Mouse (Mus musculus): ENCODE results near the gene Pdzd2. TPM values are rescaled to one million over a fixed set of nuclear protein-coding genes. Genes with fewer than 3 reads are reported as not detected.

The Pdzd2 gene
- polyA plus RNA-seq, 1 experiment from 2014 or later: 114 TPM

- Histone ChIP-seq H3K9ac (replicated peaks; ENCODE audit: low read depth) (no peak overlapping the region), H3K4me1 (ENCODE audit: insufficient read depth, low read depth, low read length) (peaks cover 3% of the 10 kb centered on the region; the same call in 1 of the 2 replicates), H3K4me3 (ENCODE audit: low read depth, low read length) (no peak overlapping the region), H3K4me2 (replicated peaks; ENCODE audit: low read depth, low read length) (no peak overlapping the region), H3K27ac (ENCODE audit: low read length) (no peak overlapping the region), H3K27me3 (replicated peaks; ENCODE audit: insufficient read depth, low read length) (no peaks in the 10 kb centered on the region), H3K9me3 (ENCODE audit: low read length) (no peaks in the 10 kb centered on the region), H3K36me3 (ENCODE audit: insufficient read depth, low read length) (no peaks in the 10 kb centered on the region)
- WGBS: 43% methylated on average over 10 of the region's 10 CpGs
- TF ChIP-seq EP300 (IDR thresholded peaks at IDR 0.05) (no peak), CTCF (IDR thresholded peaks at IDR 0.05) (no peak)
- no peak for DNase-seq (ENCODE audit: low spot score)
- ATAC-seq: no peak
Observed at GRCm38 (mm10) chr15:12605239-12605993, 134.3 kb downstream of the Pdzd2 start.

GRCm38 (mm10) chr15:12603674-12604073 lies 136.1 kb downstream of the Pdzd2 start:
- DNase-seq (ENCODE audit: low spot score) (no peak), ATAC-seq (no peak)
- Histone ChIP-seq H3K27ac (ENCODE audit: low read length) (no peak overlapping the region), H3K4me1 (ENCODE audit: insufficient read depth, low read depth, low read length) (peaks cover 3% of the 10 kb centered on the region; the same call in 1 of the 2 replicates), H3K4me2 (replicated peaks; ENCODE audit: low read depth, low read length) (no peak overlapping the region), H3K9me3 (ENCODE audit: low read length) (no peaks in the 10 kb centered on the region), H3K4me3 (ENCODE audit: low read depth, low read length) (no peak overlapping the region), H3K9ac (replicated peaks; ENCODE audit: low read depth) (no peak overlapping the region), H3K27me3 (replicated peaks; ENCODE audit: insufficient read depth, low read length) (no peaks in the 10 kb centered on the region), H3K36me3 (ENCODE audit: insufficient read depth, low read length) (no peaks in the 10 kb centered on the region)
- TF ChIP-seq EP300 (IDR thresholded peaks at IDR 0.05): no peak
- TF ChIP-seq CTCF (IDR thresholded peaks at IDR 0.05): peak; percentile 31; the same call in 1 of the 2 replicates
- WGBS: 91% methylated on average over 4 of the region's 4 CpGs

GRCm38 (mm10) chr15:12593094-12593493 lies 146.6 kb downstream of the Pdzd2 start:
- Histone ChIP-seq H3K4me1 (ENCODE audit: insufficient read depth, low read depth, low read length) (no peaks in the 10 kb centered on the region), H3K27me3 (replicated peaks; ENCODE audit: insufficient read depth, low read length) (no peaks in the 10 kb centered on the region), H3K9me3 (ENCODE audit: low read length) (no peaks in the 10 kb centered on the region), H3K36me3 (ENCODE audit: insufficient read depth, low read length) (no peaks in the 10 kb centered on the region), H3K9ac (replicated peaks; ENCODE audit: low read depth) (no peak overlapping the region), H3K27ac (ENCODE audit: low read length) (no peak overlapping the region), H3K4me3 (ENCODE audit: low read depth, low read length) (no peak overlapping the region), H3K4me2 (replicated peaks; ENCODE audit: low read depth, low read length) (no peak overlapping the region)
- TF ChIP-seq CTCF (IDR thresholded peaks at IDR 0.05): no peak
- TF ChIP-seq EP300 (IDR thresholded peaks at IDR 0.05): no peak
- WGBS: 61% methylated on average over 4 of the region's 4 CpGs
- ATAC-seq (no peak), DNase-seq (ENCODE audit: low spot score) (no peak)

GRCm38 (mm10) chr15:12592628-12593027 lies 147.1 kb downstream of the Pdzd2 start:
- TF ChIP-seq EP300 (IDR thresholded peaks at IDR 0.05) (no peak), CTCF (IDR thresholded peaks at IDR 0.05) (no peak)
- Histone ChIP-seq H3K4me3 (ENCODE audit: low read depth, low read length) (no peak overlapping the region), H3K36me3 (ENCODE audit: insufficient read depth, low read length) (no peaks in the 10 kb centered on the region), H3K9ac (replicated peaks; ENCODE audit: low read depth) (no peak overlapping the region), H3K4me2 (replicated peaks; ENCODE audit: low read depth, low read length) (no peak overlapping the region), H3K9me3 (ENCODE audit: low read length) (no peaks in the 10 kb centered on the region), H3K4me1 (ENCODE audit: insufficient read depth, low read depth, low read length) (no peaks in the 10 kb centered on the region), H3K27ac (ENCODE audit: low read length) (no peak overlapping the region), H3K27me3 (replicated peaks; ENCODE audit: insufficient read depth, low read length) (no peaks in the 10 kb centered on the region)
- WGBS: 40% methylated on average over 3 of the region's 3 CpGs
- ATAC-seq: no peak
- no peak for DNase-seq (ENCODE audit: low spot score)

- no peak overlapping the region for H3K27ac ChIP-seq (ENCODE audit: low read length)
- no peak overlapping the region for H3K9ac ChIP-seq (replicated peaks; ENCODE audit: low read depth)
- ATAC-seq (peak; percentile 43), DNase-seq (ENCODE audit: low spot score) (peak; percentile 15)
- H3K4me2 ChIP-seq (replicated peaks; ENCODE audit: low read depth, low read length): no peak overlapping the region
- 63% methylated on average over 3 of the region's 3 CpGs for WGBS
- H3K4me3 ChIP-seq (ENCODE audit: low read depth, low read length): no peak overlapping the region
- H3K36me3 ChIP-seq (ENCODE audit: insufficient read depth, low read length): no peaks in the 10 kb centered on the region
- TF ChIP-seq CTCF (IDR thresholded peaks at IDR 0.05) (no peak), EP300 (IDR thresholded peaks at IDR 0.05) (no peak)
- H3K4me1 ChIP-seq (ENCODE audit: insufficient read depth, low read depth, low read length): no peaks in the 10 kb centered on the region
- H3K9me3 ChIP-seq (ENCODE audit: low read length): no peaks in the 10 kb centered on the region
- H3K27me3 ChIP-seq (replicated peaks; ENCODE audit: insufficient read depth, low read length): no peaks in the 10 kb centered on the region
Observed at GRCm38 (mm10) chr15:12588661-12589060, 151.1 kb downstream of the Pdzd2 start.

GRCm38 (mm10) chr15:12586852-12587424 lies 152.8 kb downstream of the Pdzd2 start:
- Histone ChIP-seq H3K4me2 (replicated peaks; ENCODE audit: low read depth, low read length) (no peak overlapping the region), H3K36me3 (ENCODE audit: insufficient read depth, low read length) (no peaks in the 10 kb centered on the region), H3K9ac (replicated peaks; ENCODE audit: low read depth) (no peak overlapping the region), H3K9me3 (ENCODE audit: low read length) (no peaks in the 10 kb centered on the region), H3K27ac (ENCODE audit: low read length) (no peak overlapping the region), H3K4me3 (ENCODE audit: low read depth, low read length) (no peak overlapping the region), H3K4me1 (ENCODE audit: insufficient read depth, low read depth, low read length) (no peaks in the 10 kb centered on the region), H3K27me3 (replicated peaks; ENCODE audit: insufficient read depth, low read length) (no peaks in the 10 kb centered on the region)
- ATAC-seq: no peak
- WGBS: 80% methylated on average over 4 of the region's 4 CpGs
- no peak for TF ChIP-seq EP300 (IDR thresholded peaks at IDR 0.05)
- TF ChIP-seq CTCF (IDR thresholded peaks at IDR 0.05): no peak
- DNase-seq (ENCODE audit: low spot score): no peak
